Mouse (Mus musculus) forebrain, postnatal 0 days (tissue): ENCODE measurements around the gene Foxc1. TPM values are rescaled to one million over a fixed set of nuclear protein-coding genes. Genes with fewer than 3 reads are reported as not detected.

Source experiments
- ATAC-seq: fragments of 200-750 bp; cut with Nextera tagmentation; 2 replicates; pipeline ENCODE4 v1.8.0; 2017; ENCODE audit warnings: mild to moderate bottlenecking, moderate library complexity
- DNase-seq: peaks from one replicate; pipeline ENCODE4 v3.0.0-alpha.2; 2015
- H3K27ac ChIP-seq: fragments of 300-500 bp; sonication (generic); 2 replicates; pipeline ENCODE4 v1.5.1; 2014; ENCODE audit warnings: low read depth, mild to moderate bottlenecking, antibody characterized with exemption, low read length, moderate library complexity, mixed read lengths
- H3K27me3 ChIP-seq: fragments of 300-500 bp; sonication (generic); 2 replicates; pipeline ENCODE4 v1.6.1; 2014; ENCODE audit warnings: mild to moderate bottlenecking, low read length, mixed read lengths; ENCODE audit not compliant: insufficient read depth
- H3K36me3 ChIP-seq: fragments of 300-500 bp; sonication (generic); 2 replicates; pipeline ENCODE4 v1.6.1; 2014; ENCODE audit warnings: mild to moderate bottlenecking, moderate library complexity; ENCODE audit not compliant: insufficient read depth
- H3K4me1 ChIP-seq: fragments of 300-500 bp; sonication (generic); 2 replicates; pipeline ENCODE4 v1.6.1; 2014; ENCODE audit warnings: antibody characterized with exemption; ENCODE audit not compliant: insufficient read depth
- H3K4me2 ChIP-seq: fragments of 300-500 bp; sonication (generic); 2 replicates; pipeline ENCODE4 v1.6.1; 2014; ENCODE audit warnings: low read depth, mild to moderate bottlenecking, moderate library complexity
- H3K4me3 ChIP-seq: fragments of 300-500 bp; sonication (generic); 2 replicates; pipeline ENCODE4 v1.5.1; 2014; ENCODE audit warnings: low read depth, low read length, mixed read lengths
- H3K9ac ChIP-seq: fragments of 300-500 bp; sonication (generic); 2 replicates; pipeline ENCODE4 v1.6.1; 2014; ENCODE audit warnings: mild to moderate bottlenecking
- H3K9me3 ChIP-seq: fragments of 300-500 bp; sonication (generic); 2 replicates; pipeline ENCODE4 v1.6.1; 2016; ENCODE audit warnings: low read length
- CTCF ChIP-seq: sonication (generic); IDR thresholded peaks from 2 replicates; pipeline ENCODE4 v1.5.1; 2016; ENCODE audit warnings: antibody characterized with exemption, control low read depth, low read depth
- WGBS: fragments of 180-500 bp; shearing (Covaris S2); extraction: QIAGEN DNeasy Blood & Tissue Kit; methylation state at CpG from one replicate; pipeline ENCODE4 v1.1.7; 2014; 5-methylcytosine and 5-hydroxymethylcytosine counted together
- polyA plus RNA-seq: library from polyadenylated mRNA; unstranded; fragments of >200 nt; fragmentation: Nextera tagmentation; extraction: Ambion mirVana; gene quantifications from 2 replicates; pipeline ENCODE4 v1.2.1, GENCODE M21; 2015
- total RNA-seq: library from RNA; depleted of rRNA; stranded (reverse); fragments of >200 nt; gene quantifications from 2 replicates; pipeline ENCODE4 v1.2.3, GENCODE M21; 2014

The Foxc1 gene
- total and polyA plus RNA-seq, 2 experiments from 2014 or later, result 1.9 to 15.6 TPM

GRCm38 (mm10) chr13:31819664-31820405 is 13.4 kb downstream of the Foxc1 start:
- Histone ChIP-seq H3K36me3 (no peaks in the 10 kb centered on the region), H3K4me3 (no peak overlapping the region), H3K9ac (no peak overlapping the region), H3K27me3 (peaks cover 31% of the 10 kb centered on the region), H3K27ac (no peak overlapping the region), H3K4me1 (no peaks in the 10 kb centered on the region), H3K4me2 (no peak overlapping the region), H3K9me3 (no peaks in the 10 kb centered on the region)
- ATAC-seq (no peak), DNase-seq (no peak)
- no peak for TF ChIP-seq CTCF
- WGBS, result 44% methylated on average over 14 of the region's 14 CpGs

GRCm38 (mm10) chr13:31820587-31821017 is 14.2 kb downstream of the Foxc1 start:
- peak overlapping the region; percentile 47 for H3K4me2 ChIP-seq
- peaks cover 24% of the 10 kb centered on the region for H3K27me3 ChIP-seq
- WGBS, result 4% methylated on average over 16 of the region's 16 CpGs
- H3K27ac ChIP-seq, result peak overlapping the region; percentile 5; the same call in 1 of the 2 replicates
- ATAC-seq (peak; percentile 68), DNase-seq (peak; percentile 35)
- H3K9me3 ChIP-seq, result no peaks in the 10 kb centered on the region
- no peak for TF ChIP-seq CTCF
- H3K36me3 ChIP-seq, result no peaks in the 10 kb centered on the region
- H3K4me1 ChIP-seq, result no peaks in the 10 kb centered on the region
- H3K9ac ChIP-seq, result no peak overlapping the region
- H3K4me3 ChIP-seq, result peak overlapping the region; percentile 19

GRCm38 (mm10) chr13:31821050-31821449 is 14.6 kb downstream of the Foxc1 start:
- TF ChIP-seq CTCF, result no peak
- Histone ChIP-seq H3K4me3 (peak overlapping the region; percentile 19), H3K4me2 (peak overlapping the region; percentile 47), H3K4me1 (no peaks in the 10 kb centered on the region), H3K27me3 (peaks cover 19% of the 10 kb centered on the region), H3K9ac (no peak overlapping the region), H3K27ac (peak overlapping the region; percentile 5; the same call in 1 of the 2 replicates), H3K36me3 (no peaks in the 10 kb centered on the region), H3K9me3 (no peaks in the 10 kb centered on the region)
- no peak for DNase-seq
- 29% methylated on average over 6 of the region's 6 CpGs for WGBS
- ATAC-seq, result no peak

- DNase-seq (no peak), ATAC-seq (no peak)
- H3K9me3 ChIP-seq, result no peaks in the 10 kb centered on the region
- no peak overlapping the region for H3K9ac ChIP-seq
- peaks cover 6% of the 10 kb centered on the region; the same call in 1 of the 2 replicates for H3K27me3 ChIP-seq
- H3K4me1 ChIP-seq, result no peaks in the 10 kb centered on the region
- no peak overlapping the region for H3K27ac ChIP-seq
- TF ChIP-seq CTCF, result no peak
- H3K4me3 ChIP-seq, result no peak overlapping the region
- H3K36me3 ChIP-seq, result no peaks in the 10 kb centered on the region
- WGBS, result 27% methylated on average over 5 of the region's 5 CpGs
- H3K4me2 ChIP-seq, result no peak overlapping the region
Measured at GRCm38 (mm10) chr13:31823316-31823715, 16.9 kb downstream of the Foxc1 start.

- 91% methylated on average over 1 of the region's 1 CpGs for WGBS
- no peak for DNase-seq
- Histone ChIP-seq H3K4me3 (no peak overlapping the region), H3K9me3 (no peaks in the 10 kb centered on the region), H3K9ac (no peak overlapping the region), H3K27ac (no peak overlapping the region), H3K36me3 (no peaks in the 10 kb centered on the region), H3K4me2 (no peak overlapping the region), H3K4me1 (no peaks in the 10 kb centered on the region), H3K27me3 (0 out of 2 replicates have a peak, but pooled peaks cover under 1% of the 10 kb centered on the region)
- TF ChIP-seq CTCF, result no peak
- ATAC-seq, result no peak
Measured at GRCm38 (mm10) chr13:31825180-31825579, 18.7 kb downstream of the Foxc1 start.

- 78% methylated on average over 5 of the region's 5 CpGs for WGBS
- ATAC-seq (no peak), DNase-seq (no peak)
- H3K4me3 ChIP-seq, result no peak overlapping the region
- no peaks in the 10 kb centered on the region for H3K9me3 ChIP-seq
- no peak for TF ChIP-seq CTCF
- H3K36me3 ChIP-seq, result no peaks in the 10 kb centered on the region
- H3K4me1 ChIP-seq, result no peaks in the 10 kb centered on the region
- H3K27me3 ChIP-seq, result no peaks in the 10 kb centered on the region
- H3K4me2 ChIP-seq, result no peak overlapping the region
- no peak overlapping the region for H3K9ac ChIP-seq
- no peak overlapping the region for H3K27ac ChIP-seq
Measured at GRCm38 (mm10) chr13:31827160-31827559, 20.7 kb downstream of the Foxc1 start.

GRCm38 (mm10) chr13:31827820-31828332 is 21.4 kb downstream of the Foxc1 start:
- no peak overlapping the region for H3K27ac ChIP-seq
- no peak overlapping the region for H3K9ac ChIP-seq
- no peaks in the 10 kb centered on the region for H3K9me3 ChIP-seq
- no peaks in the 10 kb centered on the region for H3K4me1 ChIP-seq
- no peak overlapping the region for H3K4me2 ChIP-seq
- ATAC-seq, result no peak
- no peak overlapping the region for H3K4me3 ChIP-seq
- 68% methylated on average over 3 of the region's 3 CpGs for WGBS
- no peaks in the 10 kb centered on the region for H3K27me3 ChIP-seq
- no peaks in the 10 kb centered on the region for H3K36me3 ChIP-seq
- TF ChIP-seq CTCF, result peak; percentile 11; the same call in 1 of the 2 replicates
- no peak for DNase-seq
